Mouse (Mus musculus) heart, adult 2 months (tissue): ENCODE data around the gene Mrps33.

ENCODE experiments used
- CTCF ChIP-seq: fragments of 200-600 bp; IDR thresholded peaks from 2 replicates; pipeline ENCODE4 v1.8.1; 2022; ENCODE audit warnings: antibody characterized with exemption, mild to moderate bottlenecking, moderate library complexity
- EP300 ChIP-seq: fragments of 200-500 bp; IDR thresholded peaks from 2 replicates; pipeline ENCODE4 v1.6.1; 2011; ENCODE audit warnings: low read depth, low read length, control low read depth; ENCODE audit not compliant: insufficient read depth

- no peak for TF ChIP-seq EP300
- TF ChIP-seq CTCF, result no peak
Measured at GRCm38 (mm10) chr6:39805916-39806315, 4.9 kb downstream of the Mrps33 start.
